Mouse (Mus musculus): ENCODE data around the gene Dnajc11.

DNA sequence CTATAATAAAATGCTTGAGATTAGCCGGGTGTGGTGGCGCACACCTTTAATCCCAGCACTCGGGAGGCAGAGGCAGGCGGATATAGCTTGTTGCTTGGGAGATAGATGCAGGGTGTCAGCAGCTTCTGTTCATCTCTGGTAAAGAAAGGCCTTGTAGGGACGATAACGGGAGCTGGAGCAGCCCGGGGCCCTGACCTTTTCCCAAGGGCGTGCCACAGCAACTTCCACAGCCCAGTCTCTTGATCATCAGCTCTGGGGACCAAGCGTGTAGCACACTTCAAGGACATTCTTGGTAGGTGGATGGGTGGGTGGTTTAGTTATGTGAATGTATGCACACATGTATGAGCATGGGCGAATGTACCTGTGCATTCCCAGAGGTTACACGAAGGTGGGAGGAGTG is 12.7 kb downstream of the Dnajc11 start:
- TF ChIP-seq CTCF (IDR thresholded peaks at IDR 0.05; ENCODE audit: borderline replicate concordance, insufficient read depth, low read length) = no peak
- no peak for TF ChIP-seq POLR2A (IDR thresholded peaks at IDR 0.05; ENCODE audit: low read depth, low read length)
